Comparison of ENCODE assay signal across 20 mouse cellular contexts in the genomic region with DNA sequence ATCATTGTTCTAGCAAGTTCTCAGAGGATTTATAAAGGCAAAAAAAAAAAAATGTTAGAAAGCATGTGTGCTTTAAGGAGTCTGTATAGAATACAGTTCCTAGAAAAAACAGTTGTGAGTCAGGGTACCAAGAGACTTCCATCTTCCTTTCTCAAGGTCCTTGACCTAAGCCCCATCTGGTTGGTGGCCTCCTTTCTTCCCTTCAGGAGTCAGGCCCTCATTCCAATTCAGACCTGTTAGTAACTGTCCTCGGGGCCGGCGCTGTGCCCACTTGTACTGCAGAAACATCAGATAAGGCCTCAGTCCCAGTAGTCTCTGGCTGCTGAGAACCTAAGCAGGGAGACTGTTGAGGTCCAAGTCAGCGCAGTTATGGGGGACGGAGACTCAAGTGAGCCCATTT. TPM values are rescaled to one million over a fixed set of nuclear protein-coding genes. Genes with fewer than 3 reads are reported as not detected.
A peak's percentile ranks its signal among the peaks of the same experiment; 100 is the strongest.
DNase-seq lines count a peak whose midpoint lies in the region; ATAC-seq and TF ChIP-seq lines count a peak whose summit lies in the region.
"Had no signal": no experiment of that assay in that cellular context is flagged by ENCODE, and none has a peak within 500 bp of the region (broad histone marks: within the 10 kb centered on the region; RNA-seq: fewer than 3 reads in every experiment).

A gene (minus strand): TSS at position 101 of the 400 bp plus-strand sequence.

- TF ChIP-seq EP300 in stomach, postnatal 0 days (optimal IDR thresholded peaks at IDR 0.05) = no peak

- peak within 1 kb of the TSS; percentile 65; the same call in 1 of the 2 replicates for H3K4me2 ChIP-seq in heart, embryonic 16.5 days (ENCODE audit: low read depth, low read length)
- 0 out of 2 replicates have a peak within 1 kb of the TSS, but pooled peaks have one; percentile 87 for H3K4me2 ChIP-seq in stomach, embryonic 15.5 days
- H3K4me2 ChIP-seq in stomach, postnatal 0 days (replicated peaks; ENCODE audit: low read depth) = no peak within 1 kb of the TSS; the same call in 1 of the 2 replicates
- H3K4me2 ChIP-seq in liver, embryonic 15.5 days = 0 out of 2 replicates have a peak within 1 kb of the TSS, but pooled peaks have one; percentile 80
- H3K4me2 ChIP-seq: forebrain, embryonic 13.5 days; heart, embryonic 12.5 days; midbrain, embryonic 15.5 days had no signal

- WGBS in heart, embryonic 16.5 days = 72% methylated on average over 5 of the region's 5 CpGs
- WGBS in stomach, embryonic 15.5 days = 90% methylated on average over 5 of the region's 5 CpGs
- WGBS in stomach, postnatal 0 days = 89% methylated on average over 5 of the region's 5 CpGs
- WGBS in liver, embryonic 15.5 days (ENCODE audit: insufficient replicate concordance) = 57% methylated on average over 5 of the region's 5 CpGs

- no peak for TF ChIP-seq CTCF in stomach, postnatal 0 days (IDR thresholded peaks at IDR 0.05; ENCODE audit: low read depth)

- H3K27me3 ChIP-seq in heart, embryonic 16.5 days (ENCODE audit: control insufficient read depth, insufficient read depth, low read length) = no peaks in the 10 kb centered on the region
- H3K27me3 ChIP-seq in stomach, embryonic 15.5 days (replicated peaks) = no peaks in the 10 kb centered on the region
- H3K27me3 ChIP-seq in stomach, postnatal 0 days (ENCODE audit: control insufficient read depth, insufficient read depth, low read length) = no peaks in the 10 kb centered on the region
- H3K27me3 ChIP-seq in liver, embryonic 15.5 days = peaks cover 38% of the 10 kb centered on the region
- H3K27me3 ChIP-seq: Patski had no signal

- intact Hi-C loops in heart, postnatal 25 days (cut with DNase I) = loop anchor here (5.0 kb wide), 1 partner anchor 39 kb away; no protein-coding TSS in a partner anchor

- no peak within 1 kb of the TSS for H3K4me3 ChIP-seq in heart, embryonic 16.5 days (ENCODE audit: low read length)
- H3K4me3 ChIP-seq in stomach, embryonic 15.5 days (replicated peaks) = no peak within 1 kb of the TSS
- H3K4me3 ChIP-seq in stomach, postnatal 0 days (ENCODE audit: low read depth, low read length) = no peak within 1 kb of the TSS
- H3K4me3 ChIP-seq in liver, embryonic 15.5 days (replicated peaks) = no peak within 1 kb of the TSS
- H3K4me3 ChIP-seq: forebrain, embryonic 13.5 days; heart, embryonic 12.5 days; hindbrain, embryonic 10.5 days; midbrain, embryonic 15.5 days had no signal

- H3K27ac ChIP-seq in heart, embryonic 16.5 days (ENCODE audit: low read length) = no peak within 1 kb of the TSS
- H3K27ac ChIP-seq in stomach, embryonic 15.5 days = no peak within 1 kb of the TSS
- no peak within 1 kb of the TSS for H3K27ac ChIP-seq in stomach, postnatal 0 days (replicated peaks)
- no peak within 1 kb of the TSS for H3K27ac ChIP-seq in liver, embryonic 15.5 days (replicated peaks)
- H3K27ac ChIP-seq: forebrain, embryonic 13.5 days; hindbrain, embryonic 10.5 days; liver, embryonic 14.5 days; midbrain, embryonic 15.5 days had no signal

- H3K9ac ChIP-seq in heart, embryonic 16.5 days (ENCODE audit: low read length) = no peak within 1 kb of the TSS
- no peak within 1 kb of the TSS for H3K9ac ChIP-seq in stomach, embryonic 15.5 days
- no peak within 1 kb of the TSS for H3K9ac ChIP-seq in stomach, postnatal 0 days (ENCODE audit: low read length)
- no peak within 1 kb of the TSS for H3K9ac ChIP-seq in liver, embryonic 15.5 days
- H3K9ac ChIP-seq: forebrain, embryonic 13.5 days; liver, embryonic 14.5 days; midbrain, embryonic 15.5 days had no signal

- no peaks in the 10 kb centered on the region for H3K9me3 ChIP-seq in heart, embryonic 16.5 days (replicated peaks; ENCODE audit: control insufficient read depth, low read length)
- no peaks in the 10 kb centered on the region for H3K9me3 ChIP-seq in stomach, embryonic 15.5 days
- no peaks in the 10 kb centered on the region for H3K9me3 ChIP-seq in stomach, postnatal 0 days (ENCODE audit: control insufficient read depth, low read length)
- H3K9me3 ChIP-seq in liver, embryonic 15.5 days (replicated peaks) = no peaks in the 10 kb centered on the region
- H3K9me3 ChIP-seq: forebrain, embryonic 13.5 days; heart, embryonic 12.5 days; hindbrain, embryonic 10.5 days; midbrain, embryonic 15.5 days had no signal

- H3K4me1 ChIP-seq in heart, embryonic 16.5 days (ENCODE audit: control insufficient read depth, insufficient read depth, low read length) = peaks cover 14% of the 10 kb centered on the region
- peaks cover 11% of the 10 kb centered on the region; the same call in 1 of the 2 replicates for H3K4me1 ChIP-seq in stomach, embryonic 15.5 days
- 0 out of 2 replicates have a peak, but pooled peaks cover 3% of the 10 kb centered on the region for H3K4me1 ChIP-seq in stomach, postnatal 0 days (replicated peaks; ENCODE audit: control insufficient read depth, insufficient read depth)
- peaks cover 34% of the 10 kb centered on the region for H3K4me1 ChIP-seq in liver, embryonic 15.5 days (replicated peaks)

- peaks cover 28% of the 10 kb centered on the region for H3K36me3 ChIP-seq in heart, embryonic 16.5 days (ENCODE audit: control insufficient read depth, insufficient read depth)
- 0 out of 2 replicates have a peak, but pooled peaks cover 8% of the 10 kb centered on the region for H3K36me3 ChIP-seq in stomach, embryonic 15.5 days
- peaks cover 18% of the 10 kb centered on the region; the same call in 1 of the 2 replicates for H3K36me3 ChIP-seq in stomach, postnatal 0 days (ENCODE audit: control insufficient read depth, insufficient read depth, low read length)
- H3K36me3 ChIP-seq in liver, embryonic 15.5 days (replicated peaks) = peaks cover 43% of the 10 kb centered on the region
- H3K36me3 ChIP-seq: midbrain, embryonic 15.5 days had no signal

- DNase-seq in heart, postnatal 25 days (ENCODE audit: low spot score) = no peak
- no peak for DNase-seq in stomach, postnatal 0 days (ENCODE audit: low spot score)
- DNase-seq in cerebellum, adult 9-11 months = no peak
- DNase-seq in retina, postnatal 1 day = no peak
- DNase-seq: adrenal gland, postnatal 25 days; cerebellum, postnatal 14 days; embryo, embryonic 11 days; left cerebral cortex, postnatal 4 days; lung, postnatal 4 days had no signal

- no peak for ATAC-seq in heart, embryonic 16.5 days (replicated peaks; ENCODE audit: extremely low read depth, insufficient read depth, low FRiP score)
- ATAC-seq in stomach, embryonic 15.5 days (ENCODE audit: insufficient read depth, low FRiP score, low read depth) = no peak
- ATAC-seq in stomach, postnatal 0 days (ENCODE audit: low FRiP score, low TSS enrichment) = no peak
- no peak for ATAC-seq in liver, embryonic 15.5 days (ENCODE audit: insufficient read depth)
- ATAC-seq: activated CD4-positive, CD25-positive, alpha-beta regulatory T cell, adult 4 months; forebrain, embryonic 13.5 days; midbrain, embryonic 15.5 days; Patski had no signal

RNA-seq across cellular contexts. Expression of the gene that starts here (rescaled TPM):
- polyA plus RNA-seq in heart, embryonic 16.5 days (2015; fragmentation: Nextera tagmentation; extraction: Ambion mirVana) = 0.16 and 0.53 TPM in 2 replicates
- under 1 TPM in 1 of 2 experiments, not detected in 1; 0.31 TPM for total RNA-seq in heart, postnatal 25 days (2021)
- 0.19 and 0.24 TPM in 2 replicates for polyA plus RNA-seq in stomach, embryonic 15.5 days (2015; fragmentation: Nextera tagmentation; extraction: Ambion mirVana)
- 0.17 TPM in 1 of 2 replicates, not detected in the other for polyA plus RNA-seq in stomach, postnatal 0 days (2015; fragmentation: Nextera tagmentation; extraction: Ambion mirVana)
- polyA plus RNA-seq in liver, embryonic 15.5 days (2015; fragmentation: Nextera tagmentation; extraction: Ambion mirVana) = 0.16 TPM in 1 of 2 replicates, not detected in the other
- total RNA-seq: left cerebral cortex, postnatal 4 days had no signal
- polyA plus RNA-seq: forebrain, embryonic 13.5 days; heart, embryonic 12.5 days; hindbrain, embryonic 10.5 days; liver, embryonic 14.5 days; midbrain, embryonic 15.5 days; neural tube, embryonic 11.5 days had no signal
